Mouse (Mus musculus) adrenal gland, postnatal 10 days (tissue): ENCODE measurements around the gene Serinc5. TPM values are rescaled to one million over a fixed set of nuclear protein-coding genes. Genes with fewer than 3 reads are reported as not detected.
"Not testable (repeated sequence)": the region's sequence is repeated elsewhere in the genome, so short reads cannot be mapped to it uniquely, and the experiment has no call there.

Experiments used
- DNase-seq: peaks from one replicate; pipeline ENCODE4 v3.0.0; 2021; ENCODE audit warnings: mixed read lengths
- total RNA-seq, 2 experiments: library from RNA; stranded (reverse); gene quantifications; 2 replicates each; pipeline ENCODE4 v1.2.3; 2021

Gene Serinc5
- total RNA-seq, 2 experiments from 2014 or later = 47.6 to 50.4 TPM

- DNase-seq = no peak
These were observed 54.1 kb downstream of the Serinc5 start for GRCm38 (mm10) chr13:92665008-92665407.

GRCm38 (mm10) chr13:92668214-92668985 is 57.5 kb downstream of the Serinc5 start:
- DNase-seq = no peak

- DNase-seq = no peak
These were observed 60.8 kb downstream of the Serinc5 start for GRCm38 (mm10) chr13:92671727-92672126.

- DNase-seq = no peak
These were observed 63.8 kb downstream of the Serinc5 start for GRCm38 (mm10) chr13:92674676-92675075.

GRCm38 (mm10) chr13:92675308-92675707 is 64.4 kb downstream of the Serinc5 start:
- no peak for DNase-seq

GRCm38 (mm10) chr13:92675897-92676584 is 65.2 kb downstream of the Serinc5 start:
- DNase-seq = peak; percentile 64

- DNase-seq = no peak
These were observed 66.8 kb downstream of the Serinc5 start for GRCm38 (mm10) chr13:92677656-92678055.

GRCm38 (mm10) chr13:92679661-92680060 is 68.8 kb downstream of the Serinc5 start:
- no peak for DNase-seq

- no peak for DNase-seq
These were observed 70.7 kb downstream of the Serinc5 start for GRCm38 (mm10) chr13:92681541-92681940.

- no peak for DNase-seq
These were observed 71.9 kb downstream of the Serinc5 start for GRCm38 (mm10) chr13:92682833-92683232.

- DNase-seq = no peak
These were observed 72.6 kb downstream of the Serinc5 start for GRCm38 (mm10) chr13:92683464-92683863.

- no peak for DNase-seq
These were observed 73.4 kb downstream of the Serinc5 start for GRCm38 (mm10) chr13:92684310-92684709.

GRCm38 (mm10) chr13:92685273-92685672 is 74.4 kb downstream of the Serinc5 start:
- DNase-seq = peak; percentile 56

- DNase-seq = not testable (repeated sequence)
These were observed 76.3 kb downstream of the Serinc5 start for GRCm38 (mm10) chr13:92687151-92687550.

- DNase-seq = no peak
These were observed 78.2 kb downstream of the Serinc5 start for GRCm38 (mm10) chr13:92689061-92689460.

- no peak for DNase-seq
These were observed 83.1 kb downstream of the Serinc5 start for GRCm38 (mm10) chr13:92693866-92694550.

GRCm38 (mm10) chr13:92696491-92696939 is 85.6 kb downstream of the Serinc5 start:
- DNase-seq = no peak

- no peak for DNase-seq
These were observed 86.2 kb downstream of the Serinc5 start for GRCm38 (mm10) chr13:92697141-92697540.

GRCm38 (mm10) chr13:92698781-92699180 is 87.9 kb downstream of the Serinc5 start:
- no peak for DNase-seq

GRCm38 (mm10) chr13:92699395-92699794 is 88.5 kb downstream of the Serinc5 start:
- DNase-seq = no peak

- no peak for DNase-seq
These were observed 91.1 kb downstream of the Serinc5 start for GRCm38 (mm10) chr13:92702035-92702434.

GRCm38 (mm10) chr13:92703241-92704027 is 92.5 kb downstream of the Serinc5 start:
- DNase-seq = peak; percentile 13
